Mouse (Mus musculus): ENCODE results near the gene Acads. TPM values are rescaled to one million over a fixed set of nuclear protein-coding genes. Genes with fewer than 3 reads are reported as not detected.
A peak's percentile ranks its signal among the peaks of the same experiment; 100 is the strongest.
"Not testable (repeated sequence)": the region's sequence is repeated elsewhere in the genome, so short reads cannot be mapped to it uniquely, and the experiment has no call there.

Gene Acads
- total RNA-seq, 4 experiments from 2014 or later = 225 to 279 (median 244) TPM

- DNase-seq (ENCODE audit: low spot score) = peak; percentile 84
Observed at GRCm38 (mm10) chr5:115125211-115125871, 6.2 kb upstream of the Acads start.

GRCm38 (mm10) chr5:115124690-115125089 lies 5.5 kb upstream of the Acads start:
- no peak for DNase-seq (ENCODE audit: low spot score)

GRCm38 (mm10) chr5:115120978-115121377 lies 1.8 kb upstream of the Acads start:
- DNase-seq (ENCODE audit: low spot score) = no peak

- no peak for DNase-seq (ENCODE audit: low spot score)
Observed at GRCm38 (mm10) chr5:115117467-115117866, 1.7 kb downstream of the Acads start.

- no peak for DNase-seq (ENCODE audit: low spot score)
Observed at GRCm38 (mm10) chr5:115116426-115116825, 2.7 kb downstream of the Acads start.

- no peak for DNase-seq (ENCODE audit: low spot score)
Observed at GRCm38 (mm10) chr5:115114501-115114900, 4.6 kb downstream of the Acads start.

GRCm38 (mm10) chr5:115113244-115113643 lies 5.9 kb downstream of the Acads start:
- no peak for DNase-seq (ENCODE audit: low spot score)

- no peak for DNase-seq (ENCODE audit: low spot score)
Observed at GRCm38 (mm10) chr5:115111156-115111555, 8.0 kb downstream of the Acads start.

GRCm38 (mm10) chr5:115103253-115103652 lies 15.9 kb downstream of the Acads start:
- not testable (repeated sequence) for DNase-seq (ENCODE audit: low spot score)

- no peak for DNase-seq (ENCODE audit: low spot score)
Observed at GRCm38 (mm10) chr5:115102231-115102630, 16.9 kb downstream of the Acads start.

- no peak for DNase-seq (ENCODE audit: low spot score)
Observed at GRCm38 (mm10) chr5:115100473-115100872, 18.7 kb downstream of the Acads start.

- no peak for DNase-seq (ENCODE audit: low spot score)
Observed at GRCm38 (mm10) chr5:115099991-115100390, 19.2 kb downstream of the Acads start.

- DNase-seq (ENCODE audit: low spot score) = no peak
Observed at GRCm38 (mm10) chr5:115099530-115099929, 19.6 kb downstream of the Acads start.

- DNase-seq (ENCODE audit: low spot score) = no peak
Observed at GRCm38 (mm10) chr5:115098195-115098594, 21.0 kb downstream of the Acads start, which contains the start of gene Gm10401. Gene Gm10401 (minus strand): TSS chr5:115098295.

GRCm38 (mm10) chr5:115091776-115092175 lies 27.4 kb downstream of the Acads start:
- DNase-seq (ENCODE audit: low spot score) = no peak

- no peak for DNase-seq (ENCODE audit: low spot score)
Observed at GRCm38 (mm10) chr5:115091015-115091414, 28.1 kb downstream of the Acads start.

- no peak for DNase-seq (ENCODE audit: low spot score)
Observed at GRCm38 (mm10) chr5:115089592-115090268, 29.4 kb downstream of the Acads start.

- no peak for DNase-seq (ENCODE audit: low spot score)
Observed at GRCm38 (mm10) chr5:115085675-115086074, 33.5 kb downstream of the Acads start.

- DNase-seq (ENCODE audit: low spot score) = no peak
Observed at GRCm38 (mm10) chr5:115083492-115083891, 35.7 kb downstream of the Acads start.

GRCm38 (mm10) chr5:115081636-115082035 lies 37.5 kb downstream of the Acads start:
- DNase-seq (ENCODE audit: low spot score) = no peak

- DNase-seq (ENCODE audit: low spot score) = peak; percentile 65
Observed at GRCm38 (mm10) chr5:115076144-115076901, 42.8 kb downstream of the Acads start.

GRCm38 (mm10) chr5:115074749-115075148 lies 44.4 kb downstream of the Acads start:
- DNase-seq (ENCODE audit: low spot score) = no peak

Data from heart, adult 8-10 months (tissue).